Mouse (Mus musculus): Measurements from ENCODE around the gene Gcdh. TPM values are rescaled to one million over a fixed set of nuclear protein-coding genes. Genes with fewer than 3 reads are reported as not detected.

Gcdh gene
- 27.1 and 29.1 TPM in 2 replicates for polyA plus RNA-seq (2015; fragmentation: Nextera tagmentation; extraction: Ambion mirVana)

DNA sequence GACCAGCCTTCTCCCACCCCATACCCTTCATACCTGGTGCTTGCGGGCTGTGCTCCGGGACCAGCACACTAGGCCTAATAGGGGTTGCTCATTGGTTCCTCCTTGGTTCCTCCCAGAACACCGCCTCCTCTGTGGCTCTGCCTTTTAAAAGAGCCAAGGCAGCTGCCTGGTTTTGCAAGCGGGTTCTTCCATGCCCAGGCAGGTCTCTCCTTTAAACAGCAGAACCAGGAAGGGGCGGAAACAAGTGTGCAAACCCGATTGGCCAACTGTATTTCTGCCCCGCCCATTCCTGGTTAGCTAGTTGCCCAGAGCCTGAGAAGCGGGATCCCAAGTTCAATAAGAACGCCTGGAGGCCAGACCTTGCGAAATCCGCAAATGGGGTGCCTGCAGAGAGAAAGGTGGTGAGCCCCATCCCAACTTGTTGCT lies at the start of gene Gcdh:
TSS of gene Gcdh (minus strand) at position 213 of the 426 bp plus-strand sequence.
- DNase-seq (ENCODE audit: low spot score) = peak; percentile 92

DNA sequence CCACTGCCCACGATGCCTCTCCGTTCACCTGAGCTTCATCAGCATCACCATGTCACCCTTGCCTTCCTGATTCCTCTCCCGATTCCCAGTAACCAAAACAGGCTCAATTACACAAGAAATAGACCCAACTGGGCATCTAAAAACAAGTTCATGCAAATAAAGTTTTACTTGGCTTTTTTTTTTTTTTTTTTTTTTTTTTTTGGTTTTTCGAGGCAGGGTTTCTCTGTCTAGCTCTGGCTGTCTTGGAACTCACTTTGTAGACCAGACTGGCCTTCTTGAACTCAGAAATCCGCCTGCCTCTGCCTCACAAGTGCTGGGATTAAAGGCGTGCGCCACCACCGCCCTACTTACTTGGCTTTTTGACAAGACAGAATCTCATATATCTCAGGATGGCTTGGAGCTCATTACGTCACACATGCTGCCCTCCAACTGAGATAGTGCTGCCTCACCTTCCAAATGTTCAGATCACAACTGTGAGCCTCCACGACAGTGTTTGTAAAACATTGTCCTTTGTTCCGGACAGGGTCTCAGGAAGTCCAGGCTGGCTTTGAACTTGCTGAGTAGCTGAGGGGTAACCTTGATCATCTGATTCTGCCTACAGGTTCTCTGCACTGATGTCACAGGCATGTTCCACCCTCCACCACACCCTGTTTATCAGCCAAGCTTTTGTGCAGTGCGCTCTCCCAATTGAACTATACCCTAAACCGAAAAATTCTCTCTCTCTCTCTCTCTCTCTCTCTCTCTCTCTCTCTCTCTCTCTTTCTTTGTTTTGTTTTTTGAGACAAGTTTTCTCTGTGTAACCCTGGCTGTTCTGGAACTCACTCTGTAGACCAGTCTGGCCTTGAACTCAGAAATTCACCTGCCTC lies 44.1 kb upstream of the Gcdh start:
- no peak for DNase-seq (ENCODE audit: low spot score)

DNA sequence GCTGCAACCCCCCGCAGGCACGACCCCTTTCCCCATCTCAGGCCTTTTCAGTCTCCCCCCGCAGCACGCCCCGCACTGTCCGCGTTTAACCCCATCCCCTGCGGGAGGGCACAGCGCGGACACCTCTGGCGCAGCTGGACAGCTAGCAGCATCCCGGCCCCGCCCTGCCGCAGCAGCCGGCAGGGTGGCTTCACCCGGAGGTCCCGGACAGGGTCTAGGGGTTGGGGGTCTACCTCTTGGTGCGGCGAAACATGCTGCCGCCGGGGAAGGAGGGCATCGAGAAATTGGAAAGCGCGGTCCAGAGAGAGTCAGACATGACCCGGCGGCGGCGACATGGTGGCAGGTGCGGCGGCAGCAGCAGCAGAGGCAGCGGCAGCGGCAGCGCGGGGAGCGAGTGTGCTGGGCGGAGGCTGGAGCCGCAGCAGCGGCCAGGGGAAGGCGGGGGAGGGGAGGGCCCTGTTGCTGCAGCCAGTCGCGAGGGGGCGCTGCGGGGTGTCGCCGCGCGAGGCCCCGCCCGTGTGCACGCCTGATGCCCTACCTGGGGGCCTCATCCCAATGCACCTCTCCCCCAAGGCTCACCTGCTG lies 43.3 kb upstream of the Gcdh start, which contains the start of gene Mast1:
TSS of gene Mast1 (minus strand) at position 398 of the 585 bp plus-strand sequence.
- DNase-seq (ENCODE audit: low spot score) = peak; percentile 46

DNA sequence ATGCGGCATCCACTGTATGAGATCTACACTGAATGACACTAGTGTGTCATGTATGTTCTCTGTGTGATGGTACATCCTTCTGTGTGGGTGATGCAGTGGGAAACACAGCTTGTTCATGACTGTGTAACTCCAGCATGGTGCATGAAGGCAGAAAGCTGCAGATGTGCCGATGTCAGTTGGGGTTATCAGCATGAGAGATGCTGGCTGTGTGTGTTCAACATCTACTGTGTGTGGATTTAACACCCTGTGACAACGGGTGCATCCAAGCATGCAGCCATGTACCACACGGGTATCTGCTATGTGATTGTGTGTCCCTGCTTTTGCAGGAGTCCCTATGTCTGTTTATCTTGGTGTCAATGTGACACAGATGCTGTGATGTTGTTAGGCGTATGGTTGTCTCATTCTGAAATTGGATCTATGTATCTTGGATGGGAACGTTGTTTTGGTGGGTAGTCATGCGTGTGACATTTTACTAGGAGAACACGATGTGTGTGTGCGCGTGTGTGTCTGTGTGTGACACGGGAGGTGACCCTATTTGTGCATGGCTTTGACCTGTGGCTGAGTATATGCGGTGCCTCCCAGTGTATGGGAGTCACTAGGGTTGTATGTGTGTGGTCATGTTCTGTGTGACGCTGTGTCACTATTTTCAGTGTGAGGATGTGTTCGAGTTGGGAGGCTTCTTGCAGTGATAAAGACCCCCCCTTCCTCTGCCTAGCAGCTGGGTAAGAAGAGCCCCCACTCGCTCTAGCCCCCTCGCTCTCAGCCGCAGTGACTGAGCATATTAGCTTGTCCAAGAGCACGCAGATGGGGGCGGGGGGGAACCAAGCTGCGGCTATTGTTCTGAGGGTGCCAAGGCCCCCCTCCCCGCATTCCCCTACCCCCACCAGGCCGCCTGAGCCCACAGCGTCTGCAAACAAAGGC lies 42.6 kb upstream of the Gcdh start:
- DNase-seq (ENCODE audit: low spot score) = no peak

DNA sequence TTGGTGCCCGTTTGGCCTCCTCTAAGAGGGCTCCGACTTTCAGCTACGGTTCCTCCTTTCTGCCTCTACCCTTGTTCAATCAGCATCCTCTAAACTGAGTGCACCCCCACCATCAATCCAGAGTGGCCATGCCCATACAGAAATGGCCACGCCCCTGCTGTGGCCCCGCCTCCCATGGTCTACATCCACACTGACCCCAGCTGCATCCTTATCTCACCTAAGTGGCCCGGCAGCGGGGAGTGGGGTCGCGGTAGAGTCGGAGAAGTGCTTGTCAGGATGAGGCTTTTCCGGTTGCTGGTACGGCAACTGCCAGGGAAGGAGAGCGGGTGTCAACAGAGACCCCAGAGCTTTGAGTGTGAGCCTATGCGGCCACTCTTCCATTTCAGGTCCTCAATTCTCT lies 41.8 kb upstream of the Gcdh start:
- DNase-seq (ENCODE audit: low spot score) = no peak

DNA sequence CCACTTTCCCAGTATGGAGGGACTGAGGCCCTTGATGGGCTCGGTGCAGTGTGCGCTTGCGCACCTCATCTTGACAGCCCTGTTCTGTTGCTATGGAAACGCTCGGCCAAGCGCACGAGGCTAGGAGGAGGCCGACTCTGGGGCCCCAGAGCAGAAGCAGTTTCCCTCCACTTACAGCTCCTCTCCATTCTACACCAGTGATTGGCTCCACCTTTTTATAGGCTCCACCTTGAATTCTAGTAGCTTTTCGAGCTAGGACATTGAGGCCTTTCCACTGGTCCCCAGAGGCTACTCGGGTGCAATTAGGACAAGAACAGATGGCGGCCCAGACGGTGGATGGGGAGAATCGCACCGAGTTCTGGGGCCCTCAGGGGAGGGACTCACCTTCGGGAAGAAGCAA lies 41.1 kb upstream of the Gcdh start:
- no peak for DNase-seq (ENCODE audit: low spot score)

DNA sequence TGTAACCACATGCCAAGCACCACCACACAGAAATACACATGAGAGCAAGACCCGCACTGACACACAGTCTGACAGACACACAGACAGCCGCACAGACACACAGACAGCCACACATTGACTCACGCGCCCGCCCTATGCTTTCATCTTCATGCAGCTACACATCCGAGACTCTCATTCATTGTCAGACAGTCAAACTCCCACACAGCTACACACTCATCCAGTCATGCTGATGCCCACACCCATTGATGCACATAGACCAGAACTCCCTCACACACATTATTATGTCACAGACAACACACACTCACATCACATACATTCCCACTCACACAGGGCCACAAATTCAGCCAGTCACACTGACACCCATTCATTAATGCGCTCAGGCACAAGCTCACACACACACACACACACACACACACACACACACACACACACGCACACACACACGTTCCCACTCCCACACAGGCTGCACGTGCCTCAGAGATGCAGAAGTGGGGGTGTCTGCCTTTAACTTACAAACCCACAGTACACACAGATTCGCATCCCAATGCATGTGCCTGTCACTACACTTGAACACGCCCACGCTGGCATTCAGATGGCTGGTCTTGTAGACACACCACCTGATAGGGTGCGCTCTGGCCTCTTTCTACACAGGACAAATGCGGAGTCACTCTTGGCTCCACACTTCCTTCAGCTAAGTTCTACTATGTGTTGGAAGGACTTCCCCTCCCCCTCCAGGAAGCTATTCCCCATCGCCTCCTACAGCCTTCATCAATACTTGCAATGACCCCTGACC lies 40.2 kb upstream of the Gcdh start:
- no peak for DNase-seq (ENCODE audit: low spot score)

DNA sequence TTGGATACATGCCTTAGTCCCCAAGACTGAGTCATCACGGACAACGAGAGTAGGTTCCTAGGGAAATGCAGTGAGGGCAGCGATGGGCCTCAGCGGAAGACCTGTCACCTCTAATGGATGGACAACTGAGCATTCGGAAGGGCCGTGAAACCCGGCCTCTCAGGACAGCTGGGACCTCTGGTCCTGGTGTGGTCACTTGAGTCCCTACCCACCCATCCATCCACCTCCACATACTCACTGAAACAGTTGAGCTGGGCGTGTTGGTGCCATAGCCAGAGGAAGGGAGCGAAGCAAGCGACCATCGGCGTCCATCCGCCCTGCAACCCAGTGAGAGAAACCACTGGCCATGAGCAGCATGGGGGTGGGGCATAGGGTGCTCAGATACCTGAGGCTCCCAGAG lies 36.9 kb upstream of the Gcdh start:
- no peak for DNase-seq (ENCODE audit: low spot score)

DNA sequence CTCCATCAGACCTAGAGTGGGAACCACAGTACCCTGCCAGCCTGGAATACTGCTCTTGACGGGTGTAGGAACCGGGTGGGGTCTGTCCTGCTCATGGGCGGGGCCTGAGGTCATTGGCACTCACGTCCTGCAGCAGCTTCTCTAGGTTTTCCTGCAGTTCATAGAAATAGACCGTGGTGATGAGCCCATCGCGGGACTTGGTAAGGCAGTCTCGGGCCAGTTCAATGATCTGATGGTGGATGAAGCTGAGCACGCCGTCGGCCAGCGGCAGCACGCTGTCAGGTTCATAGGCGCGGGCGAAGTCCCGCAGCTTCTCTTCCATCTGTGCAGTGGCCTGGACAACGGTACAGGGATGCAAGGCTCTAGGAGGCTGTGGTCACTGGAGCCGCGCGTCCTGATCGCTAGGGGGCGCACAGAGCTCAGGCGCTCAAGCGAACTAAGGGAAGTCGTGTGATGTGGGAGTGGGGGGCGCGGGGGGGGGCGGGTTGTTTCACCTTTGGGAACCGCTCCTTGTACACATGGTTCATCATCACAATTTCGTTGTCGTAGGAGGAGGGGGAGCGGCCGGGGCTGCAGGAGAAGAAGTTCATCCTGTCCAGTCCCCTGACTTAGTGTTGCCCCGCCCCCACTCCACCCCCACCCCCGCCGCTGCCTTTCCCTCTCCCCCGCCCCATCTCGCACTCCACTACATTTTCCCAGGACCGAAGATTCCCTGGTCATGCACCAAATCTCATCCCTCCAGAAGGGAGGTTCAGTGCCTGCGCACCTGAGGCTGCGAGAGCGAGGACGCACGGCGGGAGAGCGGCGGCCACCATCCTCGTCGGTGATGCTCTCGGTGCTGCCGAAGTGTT lies 35.0 kb upstream of the Gcdh start:
- peak; percentile 54 for DNase-seq (ENCODE audit: low spot score)

DNA sequence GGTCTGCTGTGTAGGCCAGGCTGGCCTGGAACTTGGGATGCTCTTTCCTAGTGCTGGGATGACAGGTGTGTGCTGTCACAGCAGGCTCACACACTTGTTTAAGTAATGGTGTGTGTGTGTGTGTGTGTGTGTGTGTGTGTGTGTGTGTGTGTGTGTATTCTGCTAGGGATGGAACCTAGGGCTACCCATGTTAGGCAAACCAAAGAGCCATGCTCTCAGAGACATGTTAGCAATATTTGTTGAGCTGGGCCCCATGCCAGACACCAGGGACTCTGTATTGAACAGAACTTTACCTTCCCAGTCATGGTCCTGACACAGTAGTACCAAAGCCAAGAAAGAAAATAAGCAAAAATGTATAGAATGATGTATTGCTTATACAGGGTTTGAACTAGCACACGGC lies 33.8 kb upstream of the Gcdh start:
- DNase-seq (ENCODE audit: low spot score) = no peak

DNA sequence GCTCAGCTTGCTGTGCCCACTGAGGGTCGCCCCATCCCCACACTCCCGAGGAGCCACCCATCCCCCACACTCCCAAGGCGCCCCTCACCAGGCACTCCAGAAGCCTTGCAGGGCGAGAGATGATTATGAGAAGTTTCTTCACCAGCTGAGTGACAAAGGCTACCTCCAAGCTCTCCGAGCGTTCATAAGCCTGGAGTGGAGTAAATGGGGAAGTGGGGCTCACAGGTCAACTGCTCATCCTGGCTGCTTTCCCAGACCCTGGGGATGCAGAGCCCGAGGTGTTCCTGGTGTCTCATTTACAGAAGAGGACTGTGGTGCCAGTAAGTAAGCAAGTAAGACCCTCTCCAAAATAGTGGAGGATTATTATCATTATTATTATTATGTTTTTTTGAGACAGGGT lies 31.8 kb upstream of the Gcdh start:
- no peak for DNase-seq (ENCODE audit: low spot score)

DNA sequence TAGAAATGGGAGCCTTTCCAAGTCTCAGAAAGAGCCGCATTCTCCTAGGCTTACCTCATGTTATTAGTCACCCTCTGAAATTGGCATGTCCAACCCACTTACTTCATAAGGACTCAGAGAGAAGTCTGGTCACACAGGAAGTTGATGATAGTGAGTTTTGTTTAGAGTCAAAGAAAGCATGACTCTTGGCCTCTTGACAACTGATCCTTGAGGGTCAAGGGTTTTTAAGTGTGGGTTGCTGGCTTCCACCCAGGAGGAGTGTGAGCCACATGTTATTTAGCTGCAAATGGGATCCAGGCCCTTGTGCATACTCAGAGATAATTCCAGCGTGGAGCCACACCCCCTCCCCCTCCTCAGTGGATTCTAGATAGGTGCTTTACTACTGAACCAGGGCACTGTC lies 27.9 kb upstream of the Gcdh start:
- no peak for DNase-seq (ENCODE audit: low spot score)

DNA sequence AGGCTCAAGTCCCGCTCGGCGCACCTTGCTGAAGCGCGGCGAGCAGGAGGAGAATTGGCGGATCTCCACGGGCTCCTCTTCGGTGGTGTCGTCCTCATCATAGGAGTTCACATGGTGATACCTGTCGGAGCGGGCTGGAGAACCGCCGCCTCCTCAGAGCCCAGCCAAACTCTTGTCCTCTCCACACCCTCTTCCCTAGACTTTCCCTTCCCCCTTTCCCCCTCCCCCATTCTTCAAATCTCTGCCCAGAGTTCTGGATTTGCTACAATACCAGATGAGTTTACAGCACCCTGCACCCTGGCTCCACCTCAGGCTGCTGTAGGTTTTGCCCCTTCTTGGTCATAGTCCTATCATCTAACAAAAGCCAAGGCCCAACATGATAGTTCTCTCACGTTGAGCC lies 24.9 kb upstream of the Gcdh start:
- no peak for DNase-seq (ENCODE audit: low spot score)

DNA sequence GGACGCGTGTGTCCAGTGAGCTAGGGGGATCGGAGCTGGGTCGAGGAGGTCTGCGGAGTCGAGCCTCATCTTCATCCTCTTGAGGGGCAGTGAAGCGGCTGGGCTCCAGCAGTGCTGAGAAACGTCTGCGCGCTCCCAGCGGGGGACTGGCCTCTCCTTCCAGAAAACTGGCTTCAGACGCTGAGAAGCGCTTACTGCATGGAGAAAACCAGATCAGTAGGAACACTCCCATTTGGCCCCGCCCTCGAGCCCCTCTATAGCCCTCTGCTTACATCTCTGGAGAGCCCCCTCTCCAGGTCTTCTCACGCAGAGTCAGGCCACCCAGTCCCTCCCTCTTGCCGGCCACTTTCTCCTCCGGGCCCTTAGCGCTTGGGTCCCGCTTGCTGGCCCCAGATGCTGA lies 24.1 kb upstream of the Gcdh start:
- no peak for DNase-seq (ENCODE audit: low spot score)

DNA sequence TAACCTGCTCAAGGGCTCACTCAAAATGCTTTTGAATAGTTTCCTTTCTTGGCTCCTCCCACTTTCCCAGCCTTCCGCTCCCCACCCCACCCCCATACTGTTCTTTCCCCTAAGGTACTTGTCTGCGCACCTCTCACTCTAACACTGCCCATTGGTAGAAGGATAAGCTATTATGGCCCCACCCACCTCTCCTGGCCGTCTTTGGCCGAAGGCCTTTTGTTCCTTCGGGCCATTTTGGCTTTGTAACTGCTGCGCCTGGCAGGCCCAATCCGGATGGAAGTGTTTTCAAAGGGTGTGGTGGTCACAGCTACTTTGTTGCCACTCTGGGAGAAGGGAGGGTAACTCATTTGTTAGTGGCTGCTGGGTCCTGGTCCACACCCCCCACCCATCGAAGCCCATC lies 21.5 kb upstream of the Gcdh start:
- DNase-seq (ENCODE audit: low spot score) = no peak

DNA sequence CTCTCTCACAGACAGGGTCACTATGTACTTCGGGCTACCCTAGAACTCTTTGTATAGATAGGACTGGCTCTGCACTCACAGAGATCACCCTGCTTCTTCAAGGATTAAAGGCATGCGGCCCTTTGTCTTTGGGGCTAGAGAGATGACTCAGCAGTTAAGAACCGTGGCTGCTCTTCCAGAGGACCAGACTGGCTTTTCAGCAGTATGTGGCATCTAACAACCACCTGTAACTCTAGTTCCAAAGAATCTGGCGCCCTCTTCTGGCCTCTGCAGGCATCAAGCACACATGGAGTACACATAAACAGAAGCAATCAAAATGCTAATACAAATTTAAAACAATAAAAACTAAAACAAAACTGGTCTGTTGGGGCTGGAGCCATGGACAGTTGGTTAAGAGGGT lies 20.2 kb upstream of the Gcdh start:
- peak; percentile 61 for DNase-seq (ENCODE audit: low spot score)

DNA sequence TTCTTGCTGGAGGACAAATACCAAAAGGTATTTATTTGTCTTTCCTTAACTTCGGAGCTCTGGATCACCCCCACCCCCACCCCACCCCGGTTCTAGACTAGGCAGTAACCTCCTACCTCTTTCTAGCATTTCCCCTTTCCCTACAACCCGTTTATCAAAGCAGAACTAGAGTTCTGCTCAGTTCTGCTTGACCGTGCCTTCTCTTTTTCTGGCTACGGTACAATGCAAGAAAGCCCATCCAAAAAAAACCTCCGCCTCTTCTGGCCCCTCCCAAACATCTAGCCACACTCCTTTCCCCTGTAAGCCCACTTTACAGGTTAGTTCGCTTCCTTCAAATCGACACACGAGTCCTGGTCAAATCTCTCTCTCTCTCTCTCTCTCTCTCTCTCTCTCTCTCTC lies 19.8 kb upstream of the Gcdh start:
- no peak for DNase-seq (ENCODE audit: low spot score)

DNA sequence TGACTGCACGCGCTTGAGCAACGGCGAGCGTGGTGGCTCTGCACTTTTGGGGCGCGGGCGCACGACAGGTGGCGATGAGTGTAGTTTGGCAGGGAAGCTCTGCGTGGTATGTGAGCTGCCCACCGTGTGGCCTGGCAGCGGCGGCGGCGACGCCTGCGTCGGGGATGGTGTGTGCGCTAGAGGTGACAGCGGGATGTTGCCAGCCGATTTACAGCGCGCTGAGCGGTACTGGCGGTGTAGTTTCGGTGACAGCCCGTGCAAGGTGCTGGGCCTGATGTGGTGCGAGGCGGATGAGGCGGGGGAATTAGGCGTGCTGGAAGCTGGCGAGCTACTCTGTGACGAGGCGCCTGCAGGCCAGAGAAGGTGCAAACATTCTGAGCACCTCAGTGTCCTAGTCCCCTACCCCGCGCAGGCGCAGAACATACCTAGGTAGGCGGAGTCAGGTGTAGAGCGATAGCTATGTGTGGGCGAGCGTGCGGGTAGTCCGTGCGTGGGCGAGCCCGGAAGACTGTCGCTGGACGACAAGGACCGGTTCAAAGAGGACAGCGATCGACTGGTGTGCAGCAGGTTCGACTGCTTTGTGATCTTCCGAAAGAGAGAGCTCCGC lies 19.3 kb upstream of the Gcdh start:
- peak; percentile 83 for DNase-seq (ENCODE audit: low spot score)

DNA sequence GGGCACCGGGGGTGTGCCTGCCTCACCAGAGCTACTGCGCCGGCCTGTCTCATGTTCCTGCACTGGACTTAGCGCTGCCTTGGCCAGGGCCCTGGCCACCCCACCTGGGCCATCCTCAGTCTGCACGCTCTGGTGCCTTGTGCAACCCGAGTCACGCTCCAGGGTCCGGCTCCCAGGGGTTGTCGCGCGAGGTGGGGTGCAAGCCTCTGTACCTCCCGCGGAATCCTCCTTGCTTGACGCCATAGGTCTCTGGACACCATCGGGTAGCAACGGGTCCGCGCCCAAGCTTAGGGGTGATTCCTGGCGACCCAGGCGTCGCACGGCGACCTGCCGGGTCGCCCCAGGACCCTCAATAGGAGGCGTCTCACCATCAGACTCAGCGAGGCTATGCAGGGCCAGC lies 18.7 kb upstream of the Gcdh start:
- DNase-seq (ENCODE audit: low spot score) = no peak

DNA sequence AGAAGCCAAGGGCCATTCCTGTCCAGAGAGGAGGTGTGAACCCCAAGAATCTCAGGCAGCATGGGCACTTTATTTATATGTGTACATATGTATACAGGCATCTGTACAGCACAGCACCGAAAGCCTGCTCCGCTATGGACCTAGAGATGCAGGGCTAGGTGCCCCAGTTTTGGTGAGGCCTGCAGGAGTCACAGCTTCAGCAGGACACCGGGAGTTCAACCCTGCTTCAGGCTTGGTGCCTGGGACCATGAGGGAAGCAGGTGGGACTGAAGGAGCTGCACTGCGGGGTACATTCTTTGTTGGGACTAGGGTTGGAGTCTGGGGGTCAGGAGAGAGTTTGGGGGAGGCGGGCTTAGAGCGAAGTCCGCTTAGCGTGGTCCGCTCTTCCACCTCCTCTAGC lies 18.1 kb upstream of the Gcdh start:
- no peak for DNase-seq (ENCODE audit: low spot score)

Data from thymus, postnatal 0 days (tissue).